Mouse (Mus musculus) layer of hippocampus, adult 8-10 months (tissue): ENCODE measurements around the gene Oas3. TPM values are rescaled to one million over a fixed set of nuclear protein-coding genes. Genes with fewer than 3 reads are reported as not detected.

ENCODE experiments used
- DNase-seq, 2 experiments: peaks; one replicate each; pipeline ENCODE4 v3.0.0; 2022; ENCODE audit warnings: low spot score in 2 of 2
- total RNA-seq, 4 experiments: library from RNA; stranded (reverse); gene quantifications; 2 replicates each; pipeline ENCODE4 v1.2.4; 2022

Gene Oas3
- total RNA-seq, 4 experiments from 2014 or later: 0.09 to 0.30 TPM; not detected in 2

DNA sequence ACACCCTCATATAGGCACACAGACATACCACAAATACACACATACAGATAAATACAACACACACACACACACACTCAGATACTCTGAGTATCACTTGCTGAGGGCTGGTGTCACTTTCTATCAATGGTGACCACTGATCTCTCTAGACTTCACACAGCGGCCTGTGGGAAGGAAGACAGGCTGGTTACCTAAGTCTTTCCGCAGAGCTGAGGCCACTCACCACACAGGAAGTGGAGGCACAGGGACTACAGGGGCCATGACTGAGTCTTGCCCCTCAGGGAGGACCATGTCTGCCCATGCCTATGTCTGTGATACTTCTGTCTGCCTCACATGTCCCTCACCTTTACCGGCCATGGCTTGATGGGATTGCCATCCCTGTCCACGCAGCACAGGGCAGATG is 23.2 kb downstream of the Oas3 start:
- DNase-seq: no peak

DNA sequence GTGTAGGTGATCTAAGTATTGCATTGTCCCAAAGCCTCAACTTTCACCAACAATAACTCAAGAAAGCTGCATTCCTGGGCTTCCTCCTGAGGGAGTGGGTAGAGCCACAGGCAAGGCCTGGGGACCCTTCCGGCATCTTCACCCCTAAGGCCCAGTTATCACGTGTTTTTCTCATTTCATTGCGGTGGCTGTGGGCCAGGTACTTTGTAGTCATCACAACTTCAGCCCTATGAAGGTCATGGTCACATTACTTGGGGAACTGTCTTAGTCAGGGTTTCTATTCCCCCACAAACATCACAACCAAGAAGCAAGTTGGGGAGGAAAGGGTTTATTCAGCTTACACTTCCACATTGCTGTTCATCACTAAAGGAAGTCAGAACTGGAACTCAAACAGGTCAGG is 24.7 kb downstream of the Oas3 start:
- no peak for DNase-seq

DNA sequence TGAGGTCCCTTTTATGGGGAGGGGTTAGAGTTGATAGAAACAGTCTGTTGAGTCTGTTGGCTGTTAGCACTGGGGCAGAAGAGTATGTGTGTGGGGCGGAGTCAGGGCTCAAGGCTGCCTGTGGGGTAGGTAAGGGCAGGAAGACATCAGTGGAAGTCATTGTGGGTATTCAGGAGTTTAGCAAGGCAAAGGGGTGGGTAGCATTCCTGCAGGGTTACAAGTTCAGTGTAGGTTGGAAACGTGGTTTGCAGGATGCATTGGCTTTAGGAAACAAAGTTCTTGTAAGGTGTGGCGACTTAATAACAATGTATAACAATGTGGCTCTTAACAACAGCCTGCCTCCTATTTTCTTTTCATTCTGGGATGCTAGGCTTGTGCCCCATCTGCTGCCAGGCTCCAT is 26.3 kb downstream of the Oas3 start:
- no peak for DNase-seq

DNA sequence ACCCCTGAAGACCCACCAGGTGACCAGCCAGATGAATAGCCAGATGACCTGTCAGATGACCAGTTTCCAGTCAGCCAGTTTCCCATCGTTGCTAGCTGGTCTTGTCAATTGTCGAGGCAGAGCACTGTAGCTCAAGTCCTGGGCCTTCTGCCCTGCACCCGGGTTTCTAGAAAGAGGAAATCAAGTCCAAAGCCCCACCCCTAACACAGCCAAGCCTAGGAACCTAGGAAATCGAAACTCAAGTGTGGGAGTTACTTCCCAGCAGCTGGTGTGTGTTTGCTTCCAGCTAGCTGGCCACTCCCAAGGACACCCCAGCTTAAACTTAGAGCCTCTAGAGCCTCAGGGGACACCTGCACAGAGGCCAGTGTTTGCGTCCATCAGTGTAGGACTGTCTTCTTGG is 27.8 kb downstream of the Oas3 start, which contains the start of gene Oas2:
Oas2 (minus strand) TSS at position 166 of the 400 bp plus-strand sequence.
- no peak for DNase-seq

DNA sequence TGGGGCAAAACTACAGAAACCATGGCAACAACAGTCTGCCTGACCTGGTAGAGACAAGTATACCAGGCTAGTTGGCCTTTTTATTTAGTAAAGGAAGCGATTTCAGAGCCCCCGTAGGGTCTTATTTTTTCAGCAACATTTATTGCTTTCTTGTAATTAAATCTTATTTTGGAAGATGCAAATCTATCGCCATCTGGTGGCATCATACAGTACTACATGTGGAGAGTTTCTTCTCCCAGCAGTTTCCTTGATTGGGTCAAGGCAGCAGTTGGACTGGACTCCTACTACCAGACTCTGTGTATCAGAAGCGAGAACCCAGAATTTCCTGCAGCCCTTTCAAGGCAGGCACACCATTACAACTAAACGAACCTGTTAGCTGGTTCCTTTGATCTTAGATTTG is 31.0 kb downstream of the Oas3 start:
- peak; percentile 18 to 66 for DNase-seq

DNA sequence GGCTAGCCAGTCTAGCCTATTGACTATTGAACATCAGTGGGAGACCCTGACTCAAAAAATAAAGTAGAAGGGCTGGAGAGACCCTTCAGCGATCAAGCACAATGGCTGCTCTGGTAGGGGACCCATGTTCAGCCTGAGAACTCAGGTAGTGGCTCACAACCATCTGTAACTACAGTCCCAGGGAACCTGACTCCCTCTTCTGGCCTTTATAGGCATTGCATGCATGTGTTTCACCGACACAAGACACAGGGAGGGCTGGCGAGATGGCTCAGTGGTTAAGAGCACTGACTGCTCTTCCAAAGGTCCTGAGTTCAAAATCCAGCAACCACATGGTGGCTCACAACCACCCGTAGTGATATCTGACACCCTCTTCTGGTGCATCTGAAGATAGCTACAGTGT is 35.3 kb downstream of the Oas3 start:
- DNase-seq: peak in 1 of 2 experiments; percentile 17

DNA sequence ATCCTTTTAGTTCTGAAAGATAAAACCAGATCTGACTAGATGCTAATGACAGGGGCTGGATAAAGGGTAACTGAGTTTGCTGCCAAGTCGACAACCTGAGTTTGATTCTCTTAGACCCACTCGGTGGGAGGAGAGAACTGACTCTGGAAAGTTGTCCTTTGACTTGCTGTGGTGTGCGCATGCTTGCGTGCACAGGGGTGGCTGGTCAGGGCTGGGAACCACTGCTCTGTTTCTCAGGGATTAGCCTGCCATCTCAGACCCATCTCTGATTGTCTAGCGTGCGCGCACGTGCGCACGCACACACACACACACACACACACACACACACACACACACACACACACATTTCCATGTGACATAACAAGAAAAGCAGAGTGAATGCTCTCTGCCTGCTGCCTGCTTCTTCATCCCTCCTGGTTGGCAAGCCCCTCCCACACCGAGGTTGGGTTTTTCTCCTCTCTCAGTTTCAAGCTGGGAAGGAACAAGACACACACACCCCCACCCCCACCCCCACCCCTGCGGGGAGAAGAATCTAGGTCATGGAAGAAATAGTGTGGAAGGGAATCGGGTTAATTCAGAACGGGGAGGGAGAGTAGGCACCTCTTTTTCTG is 43.0 kb downstream of the Oas3 start:
- no peak for DNase-seq

DNA sequence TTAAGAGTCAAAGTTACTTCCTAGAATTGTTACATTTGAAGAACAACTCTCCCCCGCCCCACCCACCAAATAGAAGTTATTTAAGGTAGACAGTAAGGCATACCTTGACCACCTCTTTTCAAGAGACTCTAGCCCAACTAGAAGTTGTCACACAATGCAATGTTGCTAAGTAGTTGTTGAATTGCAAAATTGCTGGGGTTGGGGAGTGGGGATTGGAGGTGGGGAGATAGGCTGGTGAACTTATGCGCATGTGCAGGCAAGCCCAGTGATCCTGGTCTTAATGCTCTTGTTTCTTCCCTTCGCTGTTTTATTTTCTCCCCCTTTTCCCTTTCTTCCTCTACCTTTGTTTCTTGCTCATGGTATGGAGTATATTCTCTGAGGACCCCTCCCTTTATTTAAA is 43.8 kb downstream of the Oas3 start:
- DNase-seq: no peak

DNA sequence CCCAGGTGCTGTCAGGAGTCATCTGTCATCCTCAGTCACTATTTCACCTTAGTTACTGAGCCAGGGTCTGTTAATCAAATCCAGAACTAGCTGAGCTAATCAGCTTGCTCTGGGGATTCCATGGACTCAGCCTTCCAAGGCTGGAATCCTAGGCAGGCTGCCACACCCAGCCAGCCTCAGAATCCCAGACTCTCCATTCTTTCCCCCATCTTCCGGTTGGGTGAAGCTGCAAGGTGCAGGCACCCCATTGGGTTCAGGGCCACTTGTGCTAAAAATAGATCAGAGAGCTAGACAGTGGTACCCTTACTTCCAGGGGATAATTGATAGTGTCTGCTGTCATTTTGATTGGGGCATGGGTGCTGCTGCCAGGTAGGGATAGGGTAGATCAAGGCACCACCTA is 44.7 kb downstream of the Oas3 start:
- DNase-seq: no peak

DNA sequence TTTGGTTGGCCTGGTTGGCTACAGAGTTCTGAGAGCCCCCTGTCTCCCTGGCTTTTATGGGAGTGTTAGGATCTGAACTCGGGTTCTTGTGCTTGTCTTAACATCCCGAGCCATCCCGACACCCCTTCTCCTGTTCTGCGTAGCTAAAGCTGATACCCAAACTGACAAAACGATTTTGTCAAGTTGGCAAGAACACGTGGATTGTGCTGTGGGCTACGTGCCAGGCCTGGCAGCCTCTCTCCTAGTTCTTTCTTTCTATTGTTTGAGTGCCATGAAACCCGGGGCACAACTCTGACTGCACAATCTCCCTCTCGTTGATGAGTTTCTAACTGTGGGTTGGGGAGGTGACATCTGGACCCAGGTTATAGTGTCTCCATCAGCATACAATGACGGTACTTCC is 48.1 kb downstream of the Oas3 start:
- no peak for DNase-seq

DNA sequence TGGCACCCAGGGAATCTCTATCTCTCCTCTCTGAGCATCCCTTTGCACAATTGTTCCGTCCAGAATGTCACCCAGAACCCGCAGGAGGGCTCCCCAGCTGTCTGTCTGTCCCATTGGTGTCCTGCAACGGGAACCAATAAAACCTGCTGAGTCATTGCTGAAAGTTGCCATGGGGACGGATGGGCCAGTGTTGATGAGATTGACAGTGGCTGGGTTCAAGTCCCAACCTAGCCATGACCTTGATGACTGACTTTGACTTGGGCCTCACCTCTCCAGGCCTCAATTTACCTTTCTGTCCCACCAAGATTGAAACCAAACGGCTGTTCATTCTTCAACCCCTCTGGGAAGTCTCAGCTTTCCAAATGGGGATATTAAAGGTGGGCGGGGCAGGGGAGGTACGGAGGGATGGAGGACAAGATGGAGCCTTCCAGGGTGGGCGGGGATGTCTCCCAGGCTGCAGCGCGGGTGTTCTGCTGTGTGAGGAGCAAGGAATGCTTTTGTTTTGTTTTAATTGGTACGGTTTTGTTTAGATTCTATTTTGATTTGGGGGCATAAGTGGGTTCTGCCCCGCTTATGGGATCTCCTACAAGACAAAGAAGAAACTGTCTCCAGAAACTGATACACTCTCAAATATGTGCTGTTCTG is 51.5 kb downstream of the Oas3 start:
- DNase-seq: no peak

DNA sequence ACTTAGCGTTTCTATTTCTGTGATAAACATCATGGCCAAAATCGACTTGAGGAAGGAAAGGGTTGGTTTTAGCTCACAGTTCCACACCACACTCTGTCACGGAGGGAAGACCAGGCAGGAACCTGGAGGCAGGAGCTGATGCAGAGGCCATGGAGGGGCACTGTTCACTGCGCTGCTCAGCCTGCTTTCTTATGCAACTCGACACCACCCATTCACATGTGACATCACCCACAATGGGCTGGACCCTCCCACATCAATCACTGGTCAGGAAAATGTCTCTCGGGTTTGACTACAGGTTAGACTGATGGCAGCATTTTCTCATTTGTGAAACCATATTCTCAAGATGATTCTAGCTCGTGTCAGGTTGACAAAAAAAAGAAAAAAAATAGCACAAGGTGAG is 56.5 kb downstream of the Oas3 start:
- no peak for DNase-seq

DNA sequence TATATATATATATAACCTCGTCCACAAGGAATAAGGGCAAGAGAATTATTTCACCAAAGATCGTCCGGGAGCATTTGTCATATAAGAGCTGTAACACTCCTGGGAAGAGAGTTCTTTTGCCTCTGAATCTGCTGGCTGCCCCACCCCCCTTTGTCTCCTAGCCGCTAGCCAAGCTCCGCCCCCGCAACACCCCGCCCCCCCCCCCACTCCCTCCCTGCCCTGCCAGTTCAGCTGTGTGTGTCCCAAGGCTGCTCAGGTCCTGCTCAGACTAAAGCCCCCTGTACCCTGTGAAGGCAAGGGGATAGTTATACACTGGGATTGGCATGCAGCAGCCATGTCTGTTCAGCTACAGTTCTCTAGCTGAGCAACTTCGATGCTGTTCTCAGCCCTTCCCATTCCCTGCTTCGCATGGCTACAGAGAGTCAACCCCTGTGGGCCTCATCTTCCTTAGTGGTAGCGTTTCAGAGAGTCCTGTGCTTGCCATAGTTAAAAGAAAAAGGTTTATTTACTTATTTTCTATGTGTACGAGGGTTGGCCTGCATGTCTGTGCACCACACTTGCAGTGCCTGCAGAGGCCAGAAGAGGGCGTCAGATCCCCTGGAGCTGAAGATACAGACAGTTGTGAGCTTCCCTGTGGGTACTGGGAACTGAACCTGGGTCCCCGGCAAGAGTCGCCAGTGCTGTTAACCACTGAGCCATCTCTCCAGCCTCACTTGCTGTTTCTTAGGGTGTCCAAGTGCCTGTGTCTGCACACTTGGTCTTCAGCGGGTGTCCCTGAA is 58.7 kb downstream of the Oas3 start:
- DNase-seq: no peak

DNA sequence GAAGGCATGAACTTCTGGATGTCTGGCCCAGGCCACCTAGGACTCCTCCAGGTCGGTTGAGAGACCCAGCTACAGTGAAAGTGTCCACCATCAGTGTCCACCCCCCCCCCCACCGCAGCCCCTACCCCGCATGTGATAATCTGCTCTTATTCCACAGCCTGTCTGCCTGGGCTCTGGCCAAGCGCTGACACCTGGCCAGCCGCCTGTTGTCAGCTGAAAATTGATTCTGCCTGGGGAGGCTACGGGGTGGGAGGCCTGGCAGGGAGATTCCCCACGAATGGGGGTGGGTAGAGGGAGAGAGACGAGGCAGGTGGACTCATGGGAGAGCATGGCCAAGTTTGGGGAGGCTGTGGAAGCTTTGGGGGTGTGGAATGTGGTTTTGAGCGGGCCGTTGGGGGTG is 60.3 kb downstream of the Oas3 start:
- DNase-seq: no peak

DNA sequence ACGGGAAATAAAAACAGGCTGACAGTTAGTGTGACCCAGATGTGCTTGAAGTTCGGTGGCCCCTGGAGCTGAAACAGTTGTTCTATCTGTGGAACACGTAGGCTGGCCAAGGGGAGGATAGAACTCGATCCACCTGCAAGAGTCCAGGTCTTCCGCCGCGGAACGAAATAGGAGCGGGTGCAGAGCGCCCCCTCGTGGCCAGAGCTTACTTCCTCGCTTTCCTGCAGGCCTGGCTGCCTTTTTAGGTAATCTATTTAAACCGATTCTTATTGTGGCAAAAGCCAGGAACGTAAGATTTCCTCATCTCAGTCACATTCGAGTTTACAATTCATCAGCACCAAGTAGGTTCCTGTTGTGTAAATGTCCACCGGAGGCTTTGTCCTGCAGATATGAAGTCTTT is 63.1 kb downstream of the Oas3 start:
- DNase-seq: peak in 1 of 2 experiments; percentile 85

DNA sequence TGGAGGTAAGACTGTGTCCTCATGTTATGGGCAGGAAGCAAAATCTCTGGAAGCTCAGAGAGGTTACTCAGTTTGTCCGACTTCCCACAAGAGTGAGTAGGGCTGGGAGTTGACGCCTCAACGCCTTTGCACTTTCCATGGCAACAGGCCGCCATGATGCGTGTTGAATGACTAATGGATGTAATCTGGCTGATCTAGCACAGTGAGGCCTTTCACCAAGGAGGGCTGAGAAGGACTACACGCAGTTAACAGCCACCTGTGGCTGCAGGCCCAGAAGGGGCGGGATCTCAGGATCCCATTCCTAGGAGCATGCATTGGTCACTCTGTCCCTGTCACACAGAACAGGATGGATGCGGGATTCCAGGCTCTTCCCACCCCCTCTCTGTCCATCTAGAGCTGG is 64.7 kb downstream of the Oas3 start:
- peak in 1 of 2 experiments; percentile 44 for DNase-seq

DNA sequence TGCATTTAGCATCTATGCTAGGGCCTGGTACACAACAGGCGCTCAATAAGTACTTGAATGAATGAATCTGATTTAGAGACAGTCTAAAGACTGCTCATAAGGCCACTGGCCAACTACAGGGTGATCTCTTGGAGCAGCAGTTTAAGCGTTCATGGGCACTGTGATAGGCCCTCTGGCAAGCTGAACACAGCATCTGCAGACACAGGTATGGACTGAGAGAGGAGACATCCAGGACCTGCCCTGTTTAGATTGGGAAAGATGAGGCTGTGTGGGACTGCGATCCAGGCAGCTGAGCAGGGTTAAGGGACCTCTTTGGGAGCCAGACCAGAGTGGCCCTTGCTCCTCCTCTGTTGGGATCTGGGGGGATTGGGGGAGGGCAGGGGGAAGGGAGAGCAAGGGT is 65.6 kb downstream of the Oas3 start, which contains the start of gene Dtx1:
Dtx1 (minus strand) TSS at position 101 of the 400 bp plus-strand sequence.
- no peak for DNase-seq

DNA sequence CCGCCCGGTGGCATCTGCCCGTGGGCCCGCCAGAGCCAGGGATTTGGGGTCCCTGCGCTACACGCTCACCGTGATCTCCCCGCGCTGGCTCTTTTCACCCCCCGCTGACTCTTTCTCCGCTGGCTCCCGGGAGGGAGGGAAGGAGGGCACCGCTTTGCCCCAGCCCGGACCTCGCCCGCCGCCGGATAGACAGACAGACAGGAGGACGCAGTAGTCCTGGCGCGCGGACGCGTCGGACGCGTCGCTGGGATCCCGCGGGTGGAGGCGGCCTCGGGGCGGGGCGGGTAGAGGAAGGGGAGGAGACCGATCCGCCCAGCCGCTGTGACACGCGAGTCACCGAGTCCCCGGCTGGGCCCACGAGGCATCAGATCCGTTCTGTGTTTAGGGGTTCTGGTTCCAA is 66.0 kb downstream of the Oas3 start:
- peak; percentile 74 to 77 for DNase-seq

DNA sequence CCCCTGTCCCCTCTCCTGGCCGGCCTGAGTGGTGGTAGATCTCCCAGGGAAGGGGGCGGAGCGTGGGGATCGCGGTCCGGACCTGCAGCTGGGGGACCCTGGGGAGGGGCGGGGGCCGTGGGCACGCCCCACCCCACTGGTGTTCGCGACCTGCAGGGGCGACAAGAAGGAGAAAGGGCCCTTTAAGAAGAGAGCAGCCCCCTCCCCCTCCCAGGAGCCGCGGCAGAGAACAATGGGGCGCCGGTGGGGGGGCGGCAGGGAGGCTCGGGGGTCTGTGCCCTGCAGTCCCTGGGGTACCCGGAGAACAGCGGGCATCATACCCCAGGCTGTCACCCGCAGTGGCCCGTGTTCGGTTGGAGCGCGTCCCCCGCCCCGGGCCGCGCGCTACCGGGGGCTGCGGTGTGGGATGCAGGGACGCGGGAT is 66.6 kb downstream of the Oas3 start:
- no peak for DNase-seq

DNA sequence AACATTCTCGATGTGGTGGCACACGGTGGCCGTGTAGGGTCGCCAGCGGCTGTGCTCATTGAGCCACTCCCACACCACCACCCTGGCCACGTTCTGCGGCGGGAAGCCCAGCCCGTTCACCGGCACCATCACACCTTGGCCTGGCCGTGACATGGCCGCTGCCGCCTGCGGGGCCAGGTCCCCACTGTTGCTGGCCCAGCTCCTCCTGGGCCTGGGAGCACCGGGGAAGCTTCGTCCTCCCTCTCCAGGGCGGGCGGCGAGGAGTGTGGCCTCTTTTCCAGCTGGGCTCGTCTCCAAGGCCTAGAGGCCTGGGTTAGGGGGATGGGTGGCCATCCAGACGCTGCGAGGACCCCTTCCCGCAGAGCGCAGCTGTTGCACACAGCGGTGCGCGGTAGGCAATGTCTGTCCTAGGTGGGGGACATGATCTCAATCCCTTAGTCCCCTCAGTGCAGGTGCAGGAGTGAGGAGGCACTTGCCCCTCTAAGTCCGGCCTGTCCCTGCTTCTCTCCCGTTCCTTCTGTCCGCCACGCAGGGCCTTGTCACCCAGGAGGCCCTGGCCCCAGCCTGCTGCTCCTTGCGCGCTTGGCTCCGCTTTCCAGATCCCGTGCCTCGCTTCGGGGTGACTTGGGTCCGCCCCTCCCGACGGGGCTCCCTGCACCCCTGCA is 67.2 kb downstream of the Oas3 start:
- DNase-seq: peak in 1 of 2 experiments; percentile 39

DNA sequence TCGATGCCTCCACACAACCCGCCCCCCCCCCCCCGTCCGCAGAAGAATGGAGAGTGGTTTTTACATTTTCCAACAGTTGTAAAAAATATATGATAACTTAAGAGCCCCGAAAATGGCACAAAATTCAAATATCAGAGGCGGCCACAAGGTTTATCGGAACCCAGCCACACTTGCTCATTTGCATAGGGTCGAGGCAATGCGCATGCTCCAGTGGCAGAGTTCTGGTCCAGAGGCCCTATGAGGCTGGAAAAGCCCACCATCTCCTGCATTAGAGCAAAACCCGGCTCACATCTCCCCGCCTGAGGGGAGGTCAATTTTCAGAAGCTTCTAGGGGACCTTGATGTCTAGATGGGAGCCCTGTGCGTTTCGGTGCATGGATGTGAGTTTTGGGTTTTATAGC is 70.5 kb downstream of the Oas3 start:
- DNase-seq: no peak

DNA sequence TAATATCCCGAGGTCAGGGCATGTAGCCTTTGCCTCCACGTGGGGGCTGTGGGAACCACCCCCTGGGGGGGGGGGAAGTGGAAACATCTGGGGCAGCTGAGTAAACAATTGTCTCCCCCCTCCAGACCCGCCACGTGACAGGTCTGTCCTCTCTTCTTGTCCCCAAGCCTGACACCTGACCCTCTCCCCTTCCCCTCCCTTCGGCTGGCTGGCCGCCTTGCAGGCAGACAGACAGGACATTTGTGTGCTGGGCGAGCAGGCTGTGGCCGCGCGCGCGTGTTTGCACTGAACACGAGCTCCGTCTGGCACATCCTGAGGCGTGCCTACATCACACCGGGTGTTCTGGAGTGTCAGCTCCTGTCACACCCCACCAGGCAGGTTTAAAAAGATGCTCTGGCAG is 70.9 kb downstream of the Oas3 start:
- no peak for DNase-seq
